22 mouse cellular contexts compared by ENCODE assay signal in the genomic region with DNA sequence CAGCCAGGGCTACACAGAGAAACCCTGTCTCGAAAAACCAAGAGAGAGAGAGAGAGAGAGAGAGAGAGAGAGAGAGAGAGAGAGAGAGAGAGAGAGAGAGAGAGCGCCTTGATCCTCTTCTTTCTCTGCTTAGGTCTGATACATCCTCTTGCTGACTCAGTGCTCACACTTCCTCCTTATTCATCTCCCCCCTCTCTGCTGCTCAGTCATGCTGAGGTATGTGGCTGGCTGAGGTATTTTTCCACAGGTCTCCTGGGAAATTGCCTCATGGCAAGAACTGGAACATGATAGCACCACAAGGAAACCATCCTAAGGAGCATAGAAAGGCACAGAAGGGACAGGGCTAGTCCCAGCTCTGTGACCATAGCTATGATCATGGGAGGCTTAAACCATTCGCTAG. TPM values are rescaled to one million over a fixed set of nuclear protein-coding genes. Genes with fewer than 3 reads are reported as not detected.
A peak's percentile ranks its signal among the peaks of the same experiment; 100 is the strongest.
DNase-seq lines count a peak whose midpoint lies in the region; ATAC-seq lines count a peak whose summit lies in the region.
"Had no signal": no experiment of that assay in that cellular context is flagged by ENCODE, and none has a peak within 500 bp of the region (broad histone marks: within the 10 kb centered on the region; RNA-seq: fewer than 3 reads in every experiment).

No protein-coding gene starts in this region.

- intact Hi-C loops in gastrocnemius, postnatal 14 days (cut with DNase I; ENCODE audit: low total_unique reads) = no loop called here

- peak; percentile 43 for ATAC-seq in activated CD4-positive, CD25-positive, alpha-beta regulatory T cell, adult 4 months
- ATAC-seq in hematopoietic stem cell, adult 5-6 weeks (replicated peaks in 1 of 2; ENCODE audit: insufficient read depth in 1 of 2, low FRiP score in 2 of 2, low TSS enrichment in 1 of 2, low read depth in 1 of 2, poor library complexity in 2 of 2, severe bottlenecking in 2 of 2) = peak; percentile 56 to 62
- no peak for ATAC-seq in erythroid progenitor cell, adult 5-6 weeks (replicated peaks; ENCODE audit: low FRiP score, poor library complexity, severe bottlenecking)
- ATAC-seq: forebrain, embryonic 16.5 days; hindbrain, embryonic 16.5 days; liver, postnatal 0 days had no signal

- H3K27me3 ChIP-seq in splenic B cell, adult 2 months (ENCODE audit: control insufficient read depth, insufficient read depth, low read length, poor library complexity, severe bottlenecking) = no peaks in the 10 kb centered on the region
- H3K27me3 ChIP-seq: heart, embryonic 12.5 days; neural tube, embryonic 13.5 days had no signal

- H3K36me3 ChIP-seq in splenic B cell, adult 2 months (ENCODE audit: control insufficient read depth, insufficient read depth, low read length, poor library complexity, severe bottlenecking) = no peaks in the 10 kb centered on the region
- H3K36me3 ChIP-seq: G1E; heart, embryonic 12.5 days; midbrain, embryonic 10.5 days; neural tube, embryonic 13.5 days had no signal

- DNase-seq in gastrocnemius, adult 18-20 months (ENCODE audit: low spot score) = peak; percentile 64
- DNase-seq in gastrocnemius, postnatal 14 days = no peak
- DNase-seq in splenic B cell, adult 2 months (ENCODE audit: low read depth, low spot score) = peak; percentile 46
- DNase-seq in cerebellum, postnatal 14 days = no peak
- no peak for DNase-seq in urinary bladder, postnatal 36 days (ENCODE audit: low spot score in 2 of 2)
- DNase-seq: adrenal gland, postnatal 36 days; cerebellum, postnatal 10 days; kidney, adult 18-20 months; kidney, postnatal 14 days; layer of hippocampus, adult 9-11 months; liver, postnatal 0 days; lung, postnatal 14 days; thymus, postnatal 4 days had no signal

RNA-seq across cellular contexts. Expression of gene Kif3c, which starts 15.5 kb away (rescaled TPM):
- 10 to 100 TPM; 24.0 to 30.5 TPM for total RNA-seq in gastrocnemius, adult 18-20 months (2021)
- total RNA-seq in gastrocnemius, postnatal 14 days (2021) = 1 to 10 TPM; 8.1 to 9.5 TPM
- polyA plus RNA-seq in activated CD4-positive, CD25-positive, alpha-beta regulatory T cell, adult 4 months (2017; shearing (Covaris generic)) = 1 to 10 TPM; 1.8 to 3.7 TPM
- total RNA-seq in hematopoietic stem cell, adult 5-6 weeks (2017) = 4.7 and 5.4 TPM in 2 replicates
- total RNA-seq in erythroid progenitor cell, adult 5-6 weeks (2015; ENCODE audit: low replicate concordance) = not detected in 2 replicates
- 0.13 and 1.7 TPM in 2 replicates for total RNA-seq in erythroid progenitor cell, adult 5-6 weeks (2017; ENCODE audit: low replicate concordance)

RNA-seq across cellular contexts. Expression of gene Rab10, which starts 39.6 kb away (rescaled TPM):
- total RNA-seq in gastrocnemius, adult 18-20 months (2021) = 100 to 1,000 TPM; 261 to 280 TPM
- total RNA-seq in gastrocnemius, postnatal 14 days (2021) = 100 to 1,000 TPM; 212 to 213 TPM
- polyA plus RNA-seq in activated CD4-positive, CD25-positive, alpha-beta regulatory T cell, adult 4 months (2017; shearing (Covaris generic)) = 10 to 100 TPM; 51.4 to 65.5 TPM
- total RNA-seq in hematopoietic stem cell, adult 5-6 weeks (2017) = 149 and 188 TPM in 2 replicates
- total RNA-seq in erythroid progenitor cell, adult 5-6 weeks (2015; ENCODE audit: low replicate concordance) = 110 and 132 TPM in 2 replicates
- total RNA-seq in erythroid progenitor cell, adult 5-6 weeks (2017; ENCODE audit: low replicate concordance) = 101 and 116 TPM in 2 replicates

Comparison
In these comparisons a context has a peak if more than half of its experiments do, and no peak if none do; other contexts are left out.
1. DNase-seq: peak in gastrocnemius, adult 18-20 months (single experiment) and splenic B cell, adult 2 months (single experiment); none in gastrocnemius, postnatal 14 days (single experiment), cerebellum, postnatal 14 days (0 of 2) and urinary bladder, postnatal 36 days (0 of 2).